Mouse (Mus musculus) left cerebral cortex, postnatal 25 days (tissue): ENCODE measurements around the gene Xpo1. TPM values are rescaled to one million over a fixed set of nuclear protein-coding genes. Genes with fewer than 3 reads are reported as not detected.
A peak's percentile ranks its signal among the peaks of the same experiment; 100 is the strongest.

ENCODE experiments used
- DNase-seq, 2 experiments: peaks; one replicate each; pipeline ENCODE4 v3.0.0; 2022; ENCODE audit warnings: low spot score in 2 of 2, mixed read lengths in 1 of 2
- intact Hi-C: fragments of 180-260 bp; cut with DNase I; formaldehyde crosslinking; loops from one replicate; pipeline ENCODE4 v1.15.1; 2025
- total RNA-seq, 2 experiments: library from RNA; stranded (reverse); gene quantifications; 2 replicates each; pipeline ENCODE4 v1.2.3; 2021

The Xpo1 gene
- total RNA-seq, result 10 to 100 TPM; 67.7 to 69.2 TPM

DNA sequence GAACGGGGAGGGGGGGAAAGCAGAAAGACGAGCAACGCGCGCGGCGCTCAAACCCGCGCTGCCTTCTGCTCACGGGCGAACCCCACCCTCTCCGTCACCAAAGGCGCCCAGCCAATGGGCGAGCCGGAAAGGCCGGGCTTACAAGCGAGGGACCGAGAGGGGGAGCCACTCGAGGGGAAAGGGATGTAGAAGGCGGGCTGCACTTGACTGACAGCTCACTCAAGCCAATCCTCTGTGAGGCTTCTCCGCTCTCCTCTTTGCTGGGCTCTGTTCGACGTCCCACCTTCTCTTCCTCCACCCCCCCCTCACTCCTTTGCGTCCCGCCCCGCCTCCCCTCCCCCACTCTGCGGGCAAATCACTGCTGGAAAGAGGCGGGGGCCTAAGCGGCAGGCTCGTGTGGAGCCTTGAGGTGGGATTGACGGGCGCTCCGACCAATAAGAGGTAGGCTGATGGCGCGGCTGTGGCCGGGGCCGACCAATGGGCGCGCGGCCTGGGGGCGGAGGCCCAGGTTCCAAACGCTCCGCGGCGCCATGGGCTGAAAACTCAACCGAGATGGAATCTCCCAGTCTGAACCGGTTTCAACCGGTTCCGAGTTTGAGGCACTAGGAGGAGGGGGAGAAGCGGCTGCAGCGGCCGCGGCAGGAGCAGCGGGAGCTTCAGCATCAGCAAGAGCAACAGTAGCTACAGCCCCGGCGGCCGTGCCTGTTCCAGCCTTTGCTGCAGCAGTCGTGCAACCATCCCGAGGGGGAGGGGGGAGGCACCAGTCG, at the start of gene Xpo1:
Gene Xpo1 (plus strand): TSS at position 615 of the 767 bp plus-strand sequence.
- peak; percentile 100 for DNase-seq
- intact Hi-C loops, result loop anchor here (1.0 to 5.0 kb wide), 6 partner anchors 51 to 623 kb away; partner anchors contain the start of genes Cct4, Fam161a and Usp34

GRCm38 (mm10) chr11:23209717-23210116, 46.1 kb upstream of the Xpo1 start:
- intact Hi-C loops, result loop anchor here (5.0 kb wide), 1 partner anchor 43 kb away; no protein-coding TSS in a partner anchor
- no peak for DNase-seq

- intact Hi-C loops, result loop anchor here (5.0 kb wide), 1 partner anchor 41 kb away; no protein-coding TSS in a partner anchor
- DNase-seq, result no peak
These were observed 45.0 kb upstream of the Xpo1 start for GRCm38 (mm10) chr11:23210590-23211510.

GRCm38 (mm10) chr11:23217430-23217829, 38.4 kb upstream of the Xpo1 start:
- intact Hi-C loops, result no loop called here
- DNase-seq, result no peak

DNA sequence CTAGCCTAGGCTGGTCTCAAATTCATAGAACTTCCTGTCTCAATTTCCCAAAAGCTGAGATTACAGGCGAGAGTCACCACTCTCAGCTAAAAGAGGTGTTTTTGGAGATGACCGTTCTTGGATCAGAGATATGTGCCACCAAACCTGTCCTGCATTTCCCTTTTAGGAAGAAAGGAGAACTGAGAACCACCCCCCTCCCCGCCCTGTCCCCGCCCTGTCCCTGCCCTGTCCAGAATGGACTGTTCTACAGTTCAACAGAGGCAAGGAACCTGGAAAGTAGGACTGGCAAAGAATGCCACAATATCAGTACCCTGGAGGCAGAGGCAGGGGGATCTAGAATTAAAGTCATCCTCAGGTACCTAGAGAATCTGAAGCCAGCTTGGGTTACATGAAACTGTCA, 19.8 kb upstream of the Xpo1 start:
- DNase-seq, result no peak
- intact Hi-C loops, result no loop called here

- no peak for DNase-seq
- intact Hi-C loops, result loop anchor here (5.0 kb wide), 1 partner anchor 42 kb away; no protein-coding TSS in a partner anchor
These were observed 1.9 kb upstream of the Xpo1 start for GRCm38 (mm10) chr11:23253931-23254330.

GRCm38 (mm10) chr11:23254548-23254947, 1.3 kb upstream of the Xpo1 start:
- no peak for DNase-seq
- intact Hi-C loops, result loop anchor here (5.0 kb wide), 1 partner anchor 42 kb away; no protein-coding TSS in a partner anchor

DNA sequence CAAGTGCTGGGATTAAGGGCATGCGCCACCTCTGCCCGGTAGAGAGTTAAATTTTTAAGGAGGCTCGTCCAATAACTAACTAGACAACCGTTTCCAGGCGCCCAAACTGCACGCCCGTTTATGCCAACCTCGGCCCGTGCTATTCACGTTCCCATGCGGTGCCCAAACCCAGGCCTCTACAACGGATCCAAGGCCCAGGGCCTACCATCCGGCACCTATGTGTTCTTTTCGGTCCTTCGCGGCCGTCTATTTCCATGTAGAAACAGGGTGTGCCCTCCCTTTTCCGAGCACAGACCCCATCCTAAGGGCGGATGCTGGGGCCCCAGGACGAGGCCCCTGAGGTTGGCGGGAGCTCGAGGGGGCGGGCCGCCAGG, 801 bp upstream of the Xpo1 start:
- DNase-seq, result no peak
- intact Hi-C loops, result loop anchor here (1.0 to 5.0 kb wide), 4 partner anchors 108 to 623 kb away; partner anchors contain the start of gene Cct4

- no peak for DNase-seq
These were observed 457 bp downstream of the Xpo1 start for GRCm38 (mm10) chr11:23256194-23256802.

DNA sequence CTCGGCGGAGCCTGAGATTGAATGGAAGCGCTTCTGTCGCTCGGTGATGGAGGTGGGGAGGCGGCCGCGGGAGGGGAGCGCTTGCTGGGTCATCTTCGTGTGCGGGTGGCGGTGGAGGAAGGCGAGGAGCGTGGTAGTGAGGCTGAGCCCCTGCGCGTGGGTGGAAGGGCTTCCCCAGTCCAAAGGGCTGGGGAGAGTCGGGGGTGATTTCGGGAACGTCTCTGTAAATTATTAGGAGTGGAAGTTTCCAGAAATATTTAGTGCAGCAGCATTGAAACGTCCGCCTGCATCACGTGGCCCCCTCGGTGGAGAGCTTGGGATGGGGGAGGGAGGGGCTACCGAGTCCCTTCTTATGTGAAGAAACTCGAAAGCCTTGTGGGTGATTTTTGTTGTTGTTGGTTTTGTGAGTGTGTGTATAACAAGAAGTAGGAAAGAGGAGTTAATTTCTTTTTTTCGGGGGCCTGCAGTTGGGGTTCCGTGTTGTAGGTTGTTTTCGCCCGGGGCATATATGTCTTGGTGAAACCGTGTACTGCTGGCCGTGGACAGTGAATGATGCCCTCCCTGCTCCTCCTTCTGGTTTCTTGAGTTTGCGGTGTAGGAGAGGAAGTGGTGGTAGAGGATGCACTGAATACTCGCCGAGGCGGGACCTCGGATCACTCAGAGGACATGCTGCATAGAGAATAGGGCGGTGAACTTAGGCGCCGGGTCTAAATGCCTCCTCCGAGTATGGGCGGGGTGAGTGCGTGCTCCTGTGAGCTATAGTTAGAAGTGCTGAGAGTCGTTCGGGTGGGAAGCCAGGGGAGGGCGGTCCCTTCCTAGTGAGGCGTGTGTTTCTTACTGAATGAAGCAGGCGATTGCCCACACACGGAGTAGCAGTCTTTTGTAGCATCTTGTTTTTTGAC, 1.2 kb downstream of the Xpo1 start:
- peak; percentile 54 to 77 for DNase-seq
- intact Hi-C loops, result loop anchor here (2.0 to 5.0 kb wide), 5 partner anchors 50 to 625 kb away; partner anchors contain the start of genes Cct4, Fam161a and Usp34

More at GRCm38 (mm10) chr11:23256194-23256802, 457 bp downstream of the Xpo1 start:
- intact Hi-C loops, result loop anchor here (2.0 to 5.0 kb wide), 5 partner anchors 51 to 624 kb away; partner anchors contain the start of genes Cct4, Fam161a and Usp34

DNA sequence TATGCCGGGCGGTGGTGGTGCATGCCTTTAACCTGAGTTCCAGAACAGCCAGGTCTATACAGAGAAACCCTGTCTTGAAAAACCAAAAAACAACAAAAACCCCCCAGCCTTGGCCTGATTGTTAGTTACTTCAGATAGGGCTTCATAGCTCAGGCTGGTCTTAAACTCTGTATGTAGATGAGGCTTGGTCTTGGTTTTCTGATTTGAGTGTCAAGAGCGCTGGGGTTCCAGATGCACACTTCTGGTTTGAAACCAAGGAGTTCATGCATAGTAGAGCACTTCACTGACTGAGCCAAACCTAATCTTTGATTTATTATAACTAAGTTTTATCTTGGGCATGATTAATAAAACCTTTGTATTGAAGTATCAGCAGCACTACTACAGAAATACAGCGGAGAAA, 3.2 kb downstream of the Xpo1 start:
- DNase-seq, result no peak
- intact Hi-C loops, result loop anchor here (5.0 kb wide), 3 partner anchors 112 to 627 kb away; partner anchors contain the start of gene Cct4

DNA sequence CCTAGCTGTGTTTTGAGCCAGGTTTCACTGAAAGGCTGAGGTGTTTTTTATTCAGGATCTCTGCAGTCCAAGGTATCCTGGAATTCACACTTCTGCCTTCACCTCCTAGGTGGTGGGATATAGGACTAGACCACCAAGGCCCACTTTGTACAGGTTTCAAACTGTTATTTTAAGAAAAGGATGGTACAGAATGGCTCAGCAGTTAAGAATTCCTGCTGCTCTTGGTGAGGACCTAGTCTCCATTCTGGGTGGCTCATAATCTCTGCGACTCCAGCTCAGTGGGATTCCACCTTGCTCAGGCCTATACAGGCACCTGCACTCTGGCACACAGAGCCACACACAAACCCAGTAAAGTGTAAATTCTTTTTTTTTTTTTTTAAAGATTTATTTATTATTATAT, 3.6 kb downstream of the Xpo1 start:
- DNase-seq, result no peak
- intact Hi-C loops, result loop anchor here (5.0 kb wide), 3 partner anchors 112 to 627 kb away; partner anchors contain the start of gene Cct4

- intact Hi-C loops, result no loop called here
These were observed 4.3 kb downstream of the Xpo1 start for GRCm38 (mm10) chr11:23260186-23260585.

GRCm38 (mm10) chr11:23261490-23261889, 5.6 kb downstream of the Xpo1 start:
- intact Hi-C loops, result no loop called here
- DNase-seq, result no peak

More at GRCm38 (mm10) chr11:23260186-23260585, 4.3 kb downstream of the Xpo1 start:
- DNase-seq, result no peak

- DNase-seq, result no peak
- intact Hi-C loops, result no loop called here
These were observed 9.1 kb downstream of the Xpo1 start for GRCm38 (mm10) chr11:23264949-23265348.

DNA sequence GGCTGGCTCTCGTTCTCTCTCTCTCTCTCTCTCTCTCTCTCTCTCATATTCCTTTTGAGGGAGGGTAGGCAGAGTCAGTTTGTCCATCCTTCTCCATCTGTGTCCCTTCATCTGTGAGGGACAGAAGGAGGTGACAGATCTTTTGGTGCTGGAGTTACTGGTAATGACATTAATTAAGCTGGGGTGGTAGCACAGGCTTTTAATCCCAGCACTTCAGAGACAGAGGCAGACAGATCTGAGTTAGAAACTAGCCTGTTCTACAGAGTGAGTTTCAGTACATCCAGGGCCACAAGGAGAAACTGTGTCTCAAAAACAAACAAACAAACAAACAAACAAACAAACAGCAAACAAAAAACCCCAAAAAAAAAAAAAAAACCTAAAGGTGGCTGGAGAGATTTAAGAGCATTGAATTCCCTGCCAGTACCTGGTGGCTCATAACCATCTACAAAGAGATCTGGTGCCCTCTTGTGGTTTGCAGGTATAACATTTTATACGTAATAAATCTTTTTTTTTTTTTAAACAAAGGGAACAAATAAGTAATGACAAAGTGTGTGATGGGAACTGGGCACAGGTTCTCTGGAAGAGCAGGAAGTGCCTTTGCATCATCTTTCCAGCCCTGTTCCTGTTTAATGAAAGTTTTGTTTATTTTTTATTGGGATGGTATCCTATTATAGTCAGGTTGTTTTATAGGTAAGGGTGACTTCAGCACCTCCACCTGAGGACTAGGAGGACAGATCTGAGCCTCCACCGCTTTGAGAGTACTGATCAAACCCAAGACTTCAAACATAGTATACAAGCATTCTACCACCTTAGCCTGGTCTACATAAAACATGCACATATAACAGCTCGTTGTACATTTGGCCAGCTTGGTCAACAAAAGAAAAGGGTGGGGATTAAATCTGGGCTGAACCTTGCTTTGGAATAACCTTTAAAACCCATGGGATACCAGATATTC, 16.2 kb downstream of the Xpo1 start:
- DNase-seq, result peak; percentile 14 to 54
- intact Hi-C loops, result loop anchor here (1.0 to 5.0 kb wide), 4 partner anchors 121 to 640 kb away; partner anchors contain the start of gene Fam161a

DNA sequence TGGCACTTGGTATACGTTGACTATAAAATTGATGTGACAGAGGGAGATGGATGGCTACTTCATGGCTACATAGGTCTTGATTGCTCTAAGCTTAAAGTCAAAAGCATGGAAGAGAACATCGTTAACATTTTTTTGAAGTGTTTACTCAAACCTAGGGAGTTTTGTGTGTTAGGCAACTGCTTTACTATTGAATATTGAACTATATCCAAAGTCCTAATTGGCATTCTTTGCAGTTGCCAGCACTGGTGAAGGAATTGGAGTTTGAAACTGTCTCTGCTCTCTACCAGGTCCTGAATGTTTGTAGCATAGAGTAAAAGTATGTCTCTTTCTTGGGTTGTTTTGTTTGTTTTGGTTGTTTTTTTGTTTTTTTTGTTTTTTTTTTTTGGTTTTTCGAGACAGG, 19.9 kb downstream of the Xpo1 start:
- no peak for DNase-seq
- intact Hi-C loops, result no loop called here
